Mouse (Mus musculus) ES-E14 (cell line): ENCODE results near the gene Grrp1.

Source experiments
- CHD2 ChIP-seq: IDR thresholded peaks from 2 replicates; pipeline ENCODE4 v1.6.1; 2014; ENCODE audit warnings: mild to moderate bottlenecking, low read depth, low read length, inconsistent platforms
- HCFC1 ChIP-seq: IDR thresholded peaks from 2 replicates; pipeline ENCODE4 v1.6.1; 2012; ENCODE audit warnings: low read length, inconsistent platforms, borderline replicate concordance; ENCODE audit not compliant: insufficient read depth
- MAFK ChIP-seq: IDR thresholded peaks from 2 replicates; pipeline ENCODE4 v1.6.1; 2014; ENCODE audit warnings: mild to moderate bottlenecking, low read depth, low read length, inconsistent platforms; ENCODE audit not compliant: insufficient read depth
- ZC3H11A ChIP-seq: IDR thresholded peaks from 2 replicates; pipeline ENCODE4 v1.6.1; 2012; ENCODE audit warnings: low read depth, mild to moderate bottlenecking, inconsistent platforms, low read length, borderline replicate concordance
- ZNF384 ChIP-seq: IDR thresholded peaks from 2 replicates; pipeline ENCODE4 v1.6.1; 2012; ENCODE audit warnings: low read depth, low read length, inconsistent platforms

DNA sequence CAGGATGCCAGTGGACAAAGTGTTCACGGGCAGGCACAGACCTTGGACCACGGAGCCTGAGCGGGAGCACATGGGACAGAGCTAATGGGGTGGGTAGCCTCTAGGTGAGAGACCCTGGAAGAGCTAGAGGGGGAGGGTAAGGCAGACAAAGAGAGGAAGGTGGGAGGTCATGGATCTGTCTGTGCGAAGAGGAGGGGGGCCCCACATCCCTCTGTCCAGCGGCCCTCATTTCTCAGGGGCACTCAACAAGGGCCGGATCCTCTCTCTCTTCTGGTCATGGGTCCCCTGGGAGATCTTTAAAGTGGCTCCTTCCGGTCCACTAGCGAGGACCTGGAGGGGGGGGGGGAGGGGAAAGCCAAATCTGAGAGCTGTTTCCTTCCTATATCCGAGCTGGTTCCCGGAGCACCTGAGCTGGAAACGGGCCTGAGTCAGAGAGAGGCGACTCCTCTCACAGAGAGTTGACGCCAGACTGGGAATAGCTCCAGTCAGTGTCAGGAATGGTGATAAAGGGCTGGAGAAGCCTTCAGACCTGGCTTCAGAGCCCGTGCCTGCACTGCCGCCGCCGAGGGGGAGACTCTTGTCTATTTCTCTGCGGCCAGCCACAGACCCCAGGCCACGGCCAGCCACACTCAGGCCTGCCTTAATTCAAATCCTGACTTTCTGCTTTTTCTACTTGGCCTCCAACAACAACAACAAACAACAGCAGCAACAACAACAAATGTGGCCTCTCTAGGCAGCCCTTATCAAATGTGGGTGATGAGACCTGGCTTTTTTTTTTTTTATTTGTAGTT, 2.7 kb upstream of the Grrp1 start:
- TF ChIP-seq ZC3H11A: no peak
- TF ChIP-seq HCFC1: no peak
- TF ChIP-seq CHD2: no peak
- no peak for TF ChIP-seq MAFK
- no peak for TF ChIP-seq ZNF384
